Mouse (Mus musculus) olfactory bulb, adult 2 months (tissue): ENCODE measurements at regions not wholly inside any gene's neighbourhood (a gene's known extent, or its start where the extent isn't known, plus 50 kb on each side); places are given as distances from the start of the nearest gene placed in this dataset.

Experiments
- H3K27ac ChIP-seq: fragments of 200-500 bp; 2 replicates; pipeline ENCODE4 v1.5.1; 2012; ENCODE audit warnings: low read depth, low read length; ENCODE audit not compliant: insufficient read depth
- H3K4me1 ChIP-seq: fragments of 200-500 bp; 2 replicates; pipeline ENCODE4 v1.6.1; 2012; ENCODE audit warnings: low read length; ENCODE audit not compliant: control insufficient read depth, insufficient read depth
- H3K4me3 ChIP-seq: fragments of 200-500 bp; 2 replicates; pipeline ENCODE4 v1.5.1; 2012; ENCODE audit warnings: mild to moderate bottlenecking, low read depth, low read length, moderate library complexity; ENCODE audit not compliant: insufficient read depth
- CTCF ChIP-seq: fragments of 200-500 bp; IDR thresholded peaks from 2 replicates; pipeline ENCODE4 v1.5.1; 2012; ENCODE audit warnings: low read depth, mild to moderate bottlenecking, low read length, moderate library complexity; ENCODE audit not compliant: insufficient read depth
- POLR2A ChIP-seq: fragments of 200-500 bp; IDR thresholded peaks from 2 replicates; pipeline ENCODE4 v1.6.1; 2012; ENCODE audit warnings: mild to moderate bottlenecking, low read depth, low read length, moderate library complexity; ENCODE audit not compliant: insufficient read depth
- WGBS: fragments of 180-500 bp; shearing (Covaris S2); methylation state at CpG from one replicate; pipeline ENCODE4 v1.1.7; 2018; 5-methylcytosine and 5-hydroxymethylcytosine counted together

- Histone ChIP-seq H3K4me3 (no peak overlapping the region), H3K4me1 (no peaks in the 10 kb centered on the region), H3K27ac (no peak overlapping the region)
- 98% methylated on average over 7 of the region's 7 CpGs for WGBS
- TF ChIP-seq POLR2A (no peak), CTCF (no peak)
Measured at GRCm38 (mm10) chr12:71397456-71397855, 87.8 kb downstream of the Dact1 start.

DNA sequence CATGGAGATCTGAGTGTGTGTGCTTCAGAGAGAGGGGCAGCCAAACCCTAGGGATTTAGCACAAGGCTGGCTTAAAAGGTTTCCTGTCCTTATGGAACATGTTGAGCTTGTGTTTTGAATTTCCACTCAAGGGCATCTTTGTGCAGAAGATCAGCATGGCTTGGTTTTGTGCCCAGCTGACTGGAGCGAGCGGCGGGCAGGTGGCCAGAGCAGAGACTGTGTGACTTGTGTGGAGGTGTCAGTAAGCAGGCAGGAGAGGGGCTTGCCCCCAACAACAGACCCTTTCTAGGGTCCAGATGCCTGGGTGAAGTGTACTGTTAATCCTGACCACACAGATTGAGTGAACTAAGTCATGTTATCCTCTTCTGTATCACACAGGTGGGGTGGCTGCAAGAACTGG, 89.0 kb downstream of the Dact1 start:
- 59% methylated on average over 3 of the region's 3 CpGs for WGBS
- H3K4me1 ChIP-seq, result no peaks in the 10 kb centered on the region
- H3K4me3 ChIP-seq, result no peak overlapping the region
- H3K27ac ChIP-seq, result no peak overlapping the region
- no peak for TF ChIP-seq CTCF
- TF ChIP-seq POLR2A, result no peak

DNA sequence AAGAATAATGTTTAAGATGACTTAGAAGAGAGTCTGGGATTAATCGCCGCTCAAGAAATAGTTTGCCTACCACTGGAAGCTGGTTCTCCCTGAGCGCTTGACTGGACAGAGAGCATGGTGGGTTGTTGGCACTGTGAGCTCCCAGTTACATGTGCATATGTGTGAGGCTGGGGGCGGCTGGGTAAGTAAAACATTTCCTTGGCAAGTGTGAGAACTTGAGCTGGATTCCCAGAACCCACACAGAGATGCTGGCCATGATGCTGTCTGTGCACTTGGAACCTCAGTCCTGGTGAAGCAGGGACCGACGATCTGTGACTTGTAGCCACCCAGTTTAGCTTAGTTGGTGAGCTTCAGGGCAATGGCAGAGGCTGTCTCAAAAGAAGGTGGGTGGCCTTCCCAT, 90.5 kb downstream of the Dact1 start:
- Histone ChIP-seq H3K4me1 (no peaks in the 10 kb centered on the region), H3K27ac (no peak overlapping the region), H3K4me3 (no peak overlapping the region)
- 94% methylated on average over 6 of the region's 6 CpGs for WGBS
- TF ChIP-seq POLR2A (no peak), CTCF (no peak)

- 71% methylated on average over 6 of the region's 6 CpGs for WGBS
- no peaks in the 10 kb centered on the region for H3K4me1 ChIP-seq
- H3K27ac ChIP-seq, result no peak overlapping the region
- TF ChIP-seq CTCF (no peak), POLR2A (no peak)
- no peak overlapping the region for H3K4me3 ChIP-seq
Measured at GRCm38 (mm10) chr12:71401621-71402416, 92.1 kb downstream of the Dact1 start.

GRCm38 (mm10) chr12:71407294-71407693, 97.6 kb downstream of the Dact1 start:
- no peak overlapping the region for H3K27ac ChIP-seq
- 56% methylated on average over 3 of the region's 3 CpGs for WGBS
- H3K4me1 ChIP-seq, result no peaks in the 10 kb centered on the region
- no peak overlapping the region for H3K4me3 ChIP-seq
- TF ChIP-seq POLR2A, result no peak
- no peak for TF ChIP-seq CTCF

- 67% methylated on average over 3 of the region's 3 CpGs for WGBS
- Histone ChIP-seq H3K27ac (no peak overlapping the region), H3K4me3 (no peak overlapping the region), H3K4me1 (no peaks in the 10 kb centered on the region)
- TF ChIP-seq CTCF (no peak), POLR2A (no peak)
Measured at GRCm38 (mm10) chr12:71408396-71409050, 98.8 kb downstream of the Dact1 start.

DNA sequence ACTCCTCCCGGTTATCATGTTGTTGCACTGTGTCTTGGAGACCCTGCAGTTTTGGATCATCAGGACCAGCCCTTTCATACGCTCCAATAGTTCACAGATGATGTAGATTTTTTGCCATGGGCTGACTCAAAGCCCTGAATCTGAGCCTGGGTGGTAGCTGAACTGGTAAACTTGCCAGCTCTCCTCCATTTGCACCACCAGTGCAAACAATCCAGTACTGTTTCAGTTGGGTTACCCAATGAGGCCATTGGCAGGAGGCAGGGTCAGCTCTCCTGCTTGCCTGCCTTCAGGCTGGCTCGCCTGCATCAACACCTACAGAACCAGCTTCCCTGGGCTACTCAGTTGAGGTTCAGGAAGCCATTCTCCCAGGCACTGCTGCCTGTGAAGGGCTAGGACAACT, 102.6 kb downstream of the Dact1 start:
- H3K4me3 ChIP-seq, result no peak overlapping the region
- no peak overlapping the region for H3K27ac ChIP-seq
- H3K4me1 ChIP-seq, result no peaks in the 10 kb centered on the region
- WGBS, result 71% methylated on average over 3 of the region's 3 CpGs
- TF ChIP-seq CTCF, result no peak
- TF ChIP-seq POLR2A, result no peak

GRCm38 (mm10) chr12:71416968-71417367, 107.3 kb downstream of the Dact1 start:
- no peak overlapping the region for H3K4me3 ChIP-seq
- no peaks in the 10 kb centered on the region for H3K4me1 ChIP-seq
- TF ChIP-seq POLR2A (no peak), CTCF (no peak)
- no peak overlapping the region for H3K27ac ChIP-seq
- WGBS, result 89% methylated on average over 2 of the region's 2 CpGs

DNA sequence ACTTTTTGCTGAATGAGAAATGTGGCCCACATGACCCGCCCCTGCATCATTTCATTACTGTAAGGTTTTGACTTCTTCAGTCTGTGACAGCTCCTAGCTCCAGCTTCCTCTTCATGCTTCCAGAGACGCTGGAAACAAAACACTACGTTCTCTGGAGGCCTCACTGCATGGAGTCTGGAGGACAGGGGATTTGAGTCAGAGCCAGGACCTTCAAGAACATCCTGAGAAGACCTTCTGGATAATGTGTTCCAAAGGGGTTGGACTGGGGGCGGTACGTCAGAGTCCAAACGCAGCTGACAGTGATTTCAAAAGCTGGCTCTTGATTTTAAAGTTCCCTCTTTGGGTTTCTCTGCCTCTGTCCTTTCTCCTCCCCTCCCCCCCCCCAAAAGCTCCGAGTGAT, 108.5 kb downstream of the Dact1 start:
- 56% methylated on average over 7 of the region's 7 CpGs for WGBS
- H3K4me1 ChIP-seq, result no peaks in the 10 kb centered on the region
- no peak for TF ChIP-seq POLR2A
- TF ChIP-seq CTCF, result no peak
- no peak overlapping the region for H3K4me3 ChIP-seq
- no peak overlapping the region for H3K27ac ChIP-seq
